Comparison of ENCODE assay signal across 10 mouse cellular contexts in genomic region chr17:43459737-43460230, GRCm38 (mm10). TPM values are rescaled to one million over a fixed set of nuclear protein-coding genes. Genes with fewer than 3 reads are reported as not detected.
DNase-seq lines count a peak whose midpoint lies in the region; ATAC-seq and TF ChIP-seq lines count a peak whose summit lies in the region.
"Had no signal": no experiment of that assay in that cellular context is flagged by ENCODE, and none has a peak within 500 bp of the region (broad histone marks: within the 10 kb centered on the region; RNA-seq: fewer than 3 reads in every experiment).

No protein-coding gene starts in this region.

- H3K9ac ChIP-seq in embryonic facial prominence, embryonic 13.5 days: no peak overlapping the region
- no peak overlapping the region for H3K9ac ChIP-seq in heart, embryonic 15.5 days
- H3K9ac ChIP-seq in limb, embryonic 14.5 days (ENCODE audit: low read depth, low read length, severe bottlenecking): no peak overlapping the region
- H3K9ac ChIP-seq: heart, embryonic 13.5 days had no signal

- WGBS in embryonic facial prominence, embryonic 13.5 days: 55% methylated on average over 12 of the region's 12 CpGs
- 69% methylated on average over 12 of the region's 12 CpGs for WGBS in heart, embryonic 15.5 days
- 69% methylated on average over 12 of the region's 12 CpGs for WGBS in limb, embryonic 14.5 days

- H3K4me3 ChIP-seq in embryonic facial prominence, embryonic 13.5 days: no peak overlapping the region
- H3K4me3 ChIP-seq in heart, embryonic 15.5 days: no peak overlapping the region
- H3K4me3 ChIP-seq in limb, embryonic 14.5 days (replicated peaks; ENCODE audit: low read length): no peak overlapping the region
- H3K4me3 ChIP-seq: heart, embryonic 13.5 days had no signal

- no peaks in the 10 kb centered on the region for H3K27me3 ChIP-seq in embryonic facial prominence, embryonic 13.5 days
- H3K27me3 ChIP-seq in heart, embryonic 15.5 days: no peaks in the 10 kb centered on the region
- no peaks in the 10 kb centered on the region for H3K27me3 ChIP-seq in limb, embryonic 14.5 days (ENCODE audit: control insufficient read depth, insufficient read depth, low read length)
- H3K27me3 ChIP-seq: heart, embryonic 13.5 days had no signal

- no peak overlapping the region for H3K27ac ChIP-seq in embryonic facial prominence, embryonic 13.5 days
- 0 out of 2 replicates have a peak overlapping the region, but pooled peaks have one; percentile 7 for H3K27ac ChIP-seq in heart, embryonic 15.5 days
- no peak overlapping the region for H3K27ac ChIP-seq in limb, embryonic 14.5 days (replicated peaks; ENCODE audit: low read depth, low read length)
- H3K27ac ChIP-seq: heart, embryonic 13.5 days had no signal

- no peaks in the 10 kb centered on the region for H3K36me3 ChIP-seq in embryonic facial prominence, embryonic 13.5 days
- no peaks in the 10 kb centered on the region for H3K36me3 ChIP-seq in heart, embryonic 15.5 days
- no peaks in the 10 kb centered on the region for H3K36me3 ChIP-seq in limb, embryonic 14.5 days (ENCODE audit: control insufficient read depth, insufficient read depth, low read length)
- H3K36me3 ChIP-seq: heart, embryonic 13.5 days had no signal

- H3K4me1 ChIP-seq in embryonic facial prominence, embryonic 13.5 days: peaks cover 24% of the 10 kb centered on the region
- H3K4me1 ChIP-seq in heart, embryonic 15.5 days (replicated peaks): peaks cover 16% of the 10 kb centered on the region
- peaks cover 5% of the 10 kb centered on the region; the same call in 1 of the 2 replicates for H3K4me1 ChIP-seq in limb, embryonic 14.5 days (ENCODE audit: control insufficient read depth, insufficient read depth, low read length)

- peak overlapping the region; percentile 39 for H3K4me2 ChIP-seq in embryonic facial prominence, embryonic 13.5 days
- H3K4me2 ChIP-seq in heart, embryonic 15.5 days: no peak overlapping the region
- H3K4me2 ChIP-seq in limb, embryonic 14.5 days (replicated peaks; ENCODE audit: low read depth, low read length, severe bottlenecking): no peak overlapping the region

- ATAC-seq in embryonic facial prominence, embryonic 13.5 days (ENCODE audit: insufficient number of reproducible peaks, insufficient read depth, low FRiP score, low TSS enrichment, low read depth): no peak
- no peak for ATAC-seq in heart, embryonic 15.5 days (replicated peaks; ENCODE audit: insufficient number of reproducible peaks, insufficient read depth, low FRiP score, low read depth)
- 0 out of 2 replicates have a peak, but pooled peaks have one; percentile 1 for ATAC-seq in limb, embryonic 14.5 days (ENCODE audit: low FRiP score, low read depth)

- peak; percentile 28 for DNase-seq in kidney, postnatal 10 days
- DNase-seq in kidney, adult 11 months: no peak
- DNase-seq in limb, embryonic 14.5 days (ENCODE audit: low spot score): no peak
- no peak for DNase-seq in ovary, postnatal 10 days (ENCODE audit: low spot score)
- no peak for DNase-seq in retina, postnatal 1 day
- DNase-seq in spleen, postnatal 36 days (ENCODE audit: low spot score in 2 of 2): no peak

- H3K9me3 ChIP-seq in embryonic facial prominence, embryonic 13.5 days: no peaks in the 10 kb centered on the region
- H3K9me3 ChIP-seq in heart, embryonic 15.5 days (replicated peaks): no peaks in the 10 kb centered on the region
- H3K9me3 ChIP-seq in limb, embryonic 14.5 days (ENCODE audit: control insufficient read depth, low read length): no peaks in the 10 kb centered on the region
- H3K9me3 ChIP-seq: heart, embryonic 13.5 days had no signal

- no peak for TF ChIP-seq POLR2A in limb, embryonic 14.5 days (IDR thresholded peaks at IDR 0.05; ENCODE audit: borderline replicate concordance, extremely low read depth, insufficient read depth, insufficient read length)

RNA-seq across cellular contexts. Expression of gene Mep1a, which starts 42.8 kb away (rescaled TPM):
- 0.18 and 1.6 TPM in 2 replicates for polyA plus RNA-seq in embryonic facial prominence, embryonic 13.5 days (2015; fragmentation: Nextera tagmentation; extraction: Ambion mirVana)
- polyA plus RNA-seq in heart, embryonic 15.5 days (2015; fragmentation: Nextera tagmentation; extraction: Ambion mirVana): not detected in 2 replicates
- 0.13 and 0.21 TPM in 2 replicates for polyA plus RNA-seq in limb, embryonic 14.5 days (2012; rRNA removed)
- polyA plus RNA-seq in limb, embryonic 14.5 days (2014; fragmentation: Nextera tagmentation; extraction: Ambion mirVana): 0.08 TPM in 1 of 2 replicates, not detected in the other
- polyA plus RNA-seq: cerebellum, adult 2 months; heart, embryonic 13.5 days had no signal
